Mouse (Mus musculus) thymus, postnatal 4 days (tissue): ENCODE results near the gene Pla2g4e.

Experiments used
- DNase-seq: peaks from one replicate; pipeline ENCODE4 v3.0.0; 2021

Gene Pla2g4e

GRCm38 (mm10) chr2:120235947-120236640, 9.0 kb downstream of the Pla2g4e start:
- no peak for DNase-seq

GRCm38 (mm10) chr2:120235381-120235780, 9.8 kb downstream of the Pla2g4e start:
- no peak for DNase-seq

- DNase-seq = no peak
Measured at GRCm38 (mm10) chr2:120231642-120232041, 13.5 kb downstream of the Pla2g4e start.

- DNase-seq = no peak
Measured at GRCm38 (mm10) chr2:120214600-120214999, 30.5 kb downstream of the Pla2g4e start.

GRCm38 (mm10) chr2:120211448-120211847, 33.7 kb downstream of the Pla2g4e start:
- no peak for DNase-seq

- DNase-seq = peak; percentile 16
Measured at GRCm38 (mm10) chr2:120207926-120208325, 37.2 kb downstream of the Pla2g4e start.

GRCm38 (mm10) chr2:120207028-120207427, 38.1 kb downstream of the Pla2g4e start:
- DNase-seq = no peak

GRCm38 (mm10) chr2:120203742-120204141, 41.4 kb downstream of the Pla2g4e start:
- no peak for DNase-seq

- no peak for DNase-seq
Measured at GRCm38 (mm10) chr2:120200077-120200476, 45.1 kb downstream of the Pla2g4e start.

GRCm38 (mm10) chr2:120188174-120188573, 57.0 kb downstream of the Pla2g4e start:
- DNase-seq = no peak

- DNase-seq = peak; percentile 36
Measured at GRCm38 (mm10) chr2:120187583-120187982, 57.6 kb downstream of the Pla2g4e start.

- no peak for DNase-seq
Measured at GRCm38 (mm10) chr2:120185527-120186276, 59.4 kb downstream of the Pla2g4e start.

- DNase-seq = no peak
Measured at GRCm38 (mm10) chr2:120178936-120179335, 66.2 kb downstream of the Pla2g4e start.

GRCm38 (mm10) chr2:120173718-120174117, 71.4 kb downstream of the Pla2g4e start:
- DNase-seq = peak; percentile 80

GRCm38 (mm10) chr2:120171362-120171761, 73.8 kb downstream of the Pla2g4e start:
- DNase-seq = no peak

GRCm38 (mm10) chr2:120170726-120171125, 74.4 kb downstream of the Pla2g4e start:
- DNase-seq = peak; percentile 48

- DNase-seq = no peak
Measured at GRCm38 (mm10) chr2:120169382-120169781, 75.8 kb downstream of the Pla2g4e start.

GRCm38 (mm10) chr2:120167763-120168162, 77.4 kb downstream of the Pla2g4e start:
- no peak for DNase-seq

- DNase-seq = no peak
Measured at GRCm38 (mm10) chr2:120165474-120165873, 79.7 kb downstream of the Pla2g4e start.

- DNase-seq = peak; percentile 17
Measured at GRCm38 (mm10) chr2:120159434-120159833, 85.7 kb downstream of the Pla2g4e start.

- DNase-seq = peak; percentile 73
Measured at GRCm38 (mm10) chr2:120158846-120159245, 86.3 kb downstream of the Pla2g4e start.

GRCm38 (mm10) chr2:120158016-120158415, 87.1 kb downstream of the Pla2g4e start:
- DNase-seq = peak; percentile 51

- DNase-seq = no peak
Measured at GRCm38 (mm10) chr2:120157606-120158005, 87.5 kb downstream of the Pla2g4e start.

GRCm38 (mm10) chr2:120154361-120154894, 90.7 kb downstream of the Pla2g4e start, which contains the start of gene Ehd4:
Gene Ehd4, minus strand, starts transcription at chr2:120154606.
- DNase-seq = peak; percentile 98
